Comparison of ENCODE assay signal across 9 mouse cellular contexts in the genomic region with DNA sequence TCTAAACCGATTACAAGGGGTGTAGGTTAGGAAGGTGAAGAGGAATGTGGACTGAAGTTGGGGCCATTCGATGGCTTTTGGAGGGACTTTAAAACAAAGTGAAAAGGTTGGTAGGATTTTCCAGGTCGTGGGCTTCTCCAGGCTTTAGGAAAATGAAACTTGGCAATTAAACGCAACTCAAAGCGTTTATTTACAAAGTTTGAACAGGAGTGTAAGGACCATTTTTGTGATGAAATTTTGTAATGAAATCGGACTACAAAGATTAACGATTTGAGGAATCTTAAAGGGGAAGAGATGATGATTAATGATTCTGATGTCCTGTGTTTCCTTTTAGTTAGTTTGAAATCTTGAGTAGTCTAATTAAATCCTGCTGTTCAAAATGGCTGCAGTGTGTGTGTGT. TPM values are rescaled to one million over a fixed set of nuclear protein-coding genes. Genes with fewer than 3 reads are reported as not detected.
DNase-seq lines count a peak whose midpoint lies in the region; ATAC-seq and TF ChIP-seq lines count a peak whose summit lies in the region.
"Had no signal": no experiment of that assay in that cellular context is flagged by ENCODE, and none has a peak within 500 bp of the region (broad histone marks: within the 10 kb centered on the region; RNA-seq: fewer than 3 reads in every experiment).

No protein-coding gene starts in this region.

- intact Hi-C loops in left cerebral cortex, postnatal 10 days (cut with DNase I): loop anchor here (5.0 kb wide), 1 partner anchor 131 kb away; no protein-coding TSS in a partner anchor

- no peak overlapping the region for H3K9ac ChIP-seq in limb, embryonic 14.5 days (ENCODE audit: low read depth, low read length, severe bottlenecking)
- H3K9ac ChIP-seq in stomach, postnatal 0 days (ENCODE audit: low read length): no peak overlapping the region

- no peak for TF ChIP-seq CTCF in spleen, adult 2 months (IDR thresholded peaks at IDR 0.05; ENCODE audit: extremely low read depth, insufficient read depth, insufficient read length, insufficient replicate concordance)
- no peak for TF ChIP-seq CTCF in stomach, postnatal 0 days (IDR thresholded peaks at IDR 0.05; ENCODE audit: low read depth)

- 20% methylated on average over 7 of the region's 7 CpGs for WGBS in spleen, adult 2 months
- 10% methylated on average over 7 of the region's 7 CpGs for WGBS in limb, embryonic 14.5 days
- 19% methylated on average over 7 of the region's 7 CpGs for WGBS in stomach, postnatal 0 days

- H3K27me3 ChIP-seq in spleen, adult 2 months (ENCODE audit: control insufficient read depth, insufficient read depth, low read length): peaks cover 3% of the 10 kb centered on the region
- no peaks in the 10 kb centered on the region for H3K27me3 ChIP-seq in limb, embryonic 14.5 days (ENCODE audit: control insufficient read depth, insufficient read depth, low read length)
- no peaks in the 10 kb centered on the region for H3K27me3 ChIP-seq in stomach, postnatal 0 days (ENCODE audit: control insufficient read depth, insufficient read depth, low read length)

- DNase-seq in adrenal gland, adult 2 months: peak; percentile 8
- no peak for DNase-seq in adrenal gland, postnatal 4 days (ENCODE audit: low spot score in 2 of 2)
- DNase-seq in spleen, adult 2 months (ENCODE audit: low read depth in 1 of 2, low spot score in 2 of 2): no peak
- no peak for DNase-seq in spleen, postnatal 10 days (ENCODE audit: low spot score in 2 of 2)
- no peak for DNase-seq in limb, embryonic 14.5 days (ENCODE audit: low spot score)
- no peak for DNase-seq in stomach, postnatal 0 days (ENCODE audit: low spot score)
- DNase-seq in left cerebral cortex, postnatal 10 days (ENCODE audit: extremely low spot score in 1 of 2, low spot score in 2 of 2): no peak
- DNase-seq in right cerebral cortex, postnatal 4 days: no peak
- DNase-seq: adrenal gland, postnatal 25 days had no signal

- no peak overlapping the region for H3K27ac ChIP-seq in spleen, adult 2 months (ENCODE audit: insufficient read depth, low read length)
- no peak overlapping the region for H3K27ac ChIP-seq in limb, embryonic 14.5 days (replicated peaks; ENCODE audit: low read depth, low read length)
- no peak overlapping the region for H3K27ac ChIP-seq in stomach, postnatal 0 days (replicated peaks)

- TF ChIP-seq POLR2A in spleen, adult 2 months (IDR thresholded peaks at IDR 0.05; ENCODE audit: low read depth, low read length): no peak
- no peak for TF ChIP-seq POLR2A in limb, embryonic 14.5 days (IDR thresholded peaks at IDR 0.05; ENCODE audit: borderline replicate concordance, extremely low read depth, insufficient read depth, insufficient read length)

- H3K4me2 ChIP-seq in limb, embryonic 14.5 days (replicated peaks; ENCODE audit: low read depth, low read length, severe bottlenecking): peak overlapping the region; percentile 89
- H3K4me2 ChIP-seq in stomach, postnatal 0 days (replicated peaks; ENCODE audit: low read depth): peak overlapping the region; percentile 99

- H3K4me3 ChIP-seq in spleen, adult 2 months (ENCODE audit: extremely low read depth, insufficient read depth, insufficient read length): peak overlapping the region; percentile 21
- peak overlapping the region; percentile 87 for H3K4me3 ChIP-seq in limb, embryonic 14.5 days (replicated peaks; ENCODE audit: low read length)
- peak overlapping the region; percentile 67 for H3K4me3 ChIP-seq in stomach, postnatal 0 days (ENCODE audit: low read depth, low read length)

- peaks cover 6% of the 10 kb centered on the region for H3K4me1 ChIP-seq in spleen, adult 2 months (ENCODE audit: control insufficient read depth, insufficient read depth, insufficient read length)
- no peaks in the 10 kb centered on the region for H3K4me1 ChIP-seq in limb, embryonic 14.5 days (ENCODE audit: control insufficient read depth, insufficient read depth, low read length)
- no peaks in the 10 kb centered on the region for H3K4me1 ChIP-seq in stomach, postnatal 0 days (replicated peaks; ENCODE audit: control insufficient read depth, insufficient read depth)

- TF ChIP-seq EP300 in stomach, postnatal 0 days (optimal IDR thresholded peaks at IDR 0.05): no peak

- no peak for ATAC-seq in limb, embryonic 14.5 days (ENCODE audit: low FRiP score, low read depth)
- ATAC-seq in stomach, postnatal 0 days (ENCODE audit: low FRiP score, low TSS enrichment): no peak

- no peaks in the 10 kb centered on the region for H3K9me3 ChIP-seq in limb, embryonic 14.5 days (ENCODE audit: control insufficient read depth, low read length)
- no peaks in the 10 kb centered on the region for H3K9me3 ChIP-seq in stomach, postnatal 0 days (ENCODE audit: control insufficient read depth, low read length)

- no peaks in the 10 kb centered on the region for H3K36me3 ChIP-seq in spleen, adult 2 months (ENCODE audit: control insufficient read depth, insufficient read depth, low read length)
- H3K36me3 ChIP-seq in limb, embryonic 14.5 days (ENCODE audit: control insufficient read depth, insufficient read depth, low read length): no peaks in the 10 kb centered on the region
- no peaks in the 10 kb centered on the region for H3K36me3 ChIP-seq in stomach, postnatal 0 days (ENCODE audit: control insufficient read depth, insufficient read depth, low read length)

RNA-seq across cellular contexts. Expression of a gene that starts 1.7 kb away (rescaled TPM):
- 1 to 10 TPM; 5.9 to 6.8 TPM for total RNA-seq in adrenal gland, adult 2 months (2021)
- polyA plus RNA-seq in adrenal gland, adult 2 months (2012; rRNA removed): 4.4 and 5.2 TPM in 2 replicates
- 10 to 100 TPM; 15.3 to 16.1 TPM for total RNA-seq in adrenal gland, postnatal 4 days (2021)
- polyA plus RNA-seq in spleen, adult 2 months (2012; rRNA removed): 9.1 and 13.1 TPM in 2 replicates
- 4.8 and 6.1 TPM in 2 replicates for polyA plus RNA-seq in limb, embryonic 14.5 days (2012; rRNA removed)
- 3.0 and 4.1 TPM in 2 replicates for polyA plus RNA-seq in limb, embryonic 14.5 days (2014; fragmentation: Nextera tagmentation; extraction: Ambion mirVana)
- 0.56 and 0.65 TPM in 2 replicates for polyA plus RNA-seq in stomach, postnatal 0 days (2015; fragmentation: Nextera tagmentation; extraction: Ambion mirVana)
- 1 to 10 TPM; 2.2 to 2.9 TPM for total RNA-seq in left cerebral cortex, postnatal 10 days (2021)

Comparison
In these comparisons a context has a peak if more than half of its experiments do, and no peak if none do; other contexts are left out.
1. H3K4me3 ChIP-seq: peak in every context shown above with its lines; median percentile 87 in limb, embryonic 14.5 days; 67 in stomach, postnatal 0 days; 21 in spleen, adult 2 months.